Mouse (Mus musculus): ENCODE measurements at regions not wholly inside any gene's neighbourhood (a gene's known extent, or its start where the extent isn't known, plus 50 kb on each side); places are given as distances from the start of the nearest gene placed in this dataset.

- TF ChIP-seq CTCF (IDR thresholded peaks at IDR 0.05 in 2 of 3, conservative IDR thresholded peaks at IDR 0.05 in 1 of 3; ENCODE audit: control insufficient read depth in 1 of 3, insufficient read depth in 1 of 3, low read depth in 2 of 3, low read length in 3 of 3, poor library complexity in 1 of 3, severe bottlenecking in 1 of 3) (no peak), RAD21 (IDR thresholded peaks at IDR 0.05; ENCODE audit: low read depth, low read length) (no peak), CHD2 (IDR thresholded peaks at IDR 0.05; ENCODE audit: low read length) (no peak), POLR2A (IDR thresholded peaks at IDR 0.05; ENCODE audit: control insufficient read depth in 1 of 2, insufficient read depth in 1 of 2, low read depth in 1 of 2, low read length in 2 of 2, poor library complexity in 1 of 2) (no peak), KAT2A (conservative IDR thresholded peaks at IDR 0.05; ENCODE audit: low read depth, low read length) (no peak), GATA1 (IDR thresholded peaks at IDR 0.05; ENCODE audit: low read depth, low read length) (no peak), ZC3H11A (IDR thresholded peaks at IDR 0.05; ENCODE audit: low read depth, low read length) (no peak), TCF12 (IDR thresholded peaks at IDR 0.05; ENCODE audit: low read depth, low read length) (no peak), UBTF (IDR thresholded peaks at IDR 0.05; ENCODE audit: borderline replicate concordance, insufficient read depth, low read depth, low read length) (no peak), POLR2AphosphoS2 (IDR thresholded peaks at IDR 0.05; ENCODE audit: low read length) (no peak), EP300 (IDR thresholded peaks at IDR 0.05; ENCODE audit: low read depth in 1 of 2, low read length in 2 of 2) (no peak), USF1 (IDR thresholded peaks at IDR 0.05; ENCODE audit: low read depth, low read length) (no peak), HCFC1 (IDR thresholded peaks at IDR 0.05; ENCODE audit: low read depth, low read length) (no peak), MYC (IDR thresholded peaks at IDR 0.05; ENCODE audit: low read depth, low read length) (no peak)
Observed at GRCm38 (mm10) chr9:52371296-52371695, 202.9 kb upstream of the Zc3h12c start.
